Mouse (Mus musculus) testis, postnatal 10 days (tissue): ENCODE data around the gene Csf2rb.
"Not testable (repeated sequence)": the region's sequence is repeated elsewhere in the genome, so short reads cannot be mapped to it uniquely, and the experiment has no call there.

ENCODE experiments used
- DNase-seq: peaks from one replicate; pipeline ENCODE4 v3.0.0; 2021; ENCODE audit warnings: low spot score

Gene Csf2rb

DNA sequence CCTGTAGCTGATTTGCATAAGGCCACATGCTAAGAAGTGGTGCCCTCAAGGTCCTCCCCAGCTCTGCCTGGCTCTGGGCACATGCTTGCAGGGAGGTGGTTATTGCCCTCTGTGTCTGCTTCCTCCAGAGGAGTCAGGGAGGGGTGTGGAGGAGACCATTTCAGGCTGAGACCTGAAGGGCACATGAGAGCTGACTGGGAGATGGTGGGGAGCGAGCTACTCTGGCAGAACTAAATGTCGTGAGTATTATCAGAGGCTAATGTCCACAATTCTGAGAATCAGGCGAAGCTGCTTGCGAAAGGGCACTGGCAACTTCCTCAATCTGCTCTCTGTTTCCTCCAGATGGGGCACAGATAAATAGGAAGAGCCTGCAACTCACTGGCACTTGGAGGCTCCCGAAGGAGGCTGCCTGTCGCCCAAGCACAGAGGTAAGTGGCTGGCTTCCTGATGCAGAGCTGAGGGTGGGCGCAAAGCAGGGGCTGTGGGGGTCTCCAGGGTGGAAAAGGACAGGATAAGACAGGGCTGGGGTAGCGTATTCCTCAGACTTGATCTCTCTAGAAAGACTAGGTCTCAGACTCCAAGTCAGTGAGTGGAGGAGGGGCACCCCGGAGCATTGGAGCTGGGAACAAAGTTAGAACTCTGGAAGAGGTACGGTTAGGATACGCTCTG is at the start of gene Csf2rb:
Csf2rb (plus strand) TSS at position 82 of the 669 bp plus-strand sequence.
- no peak for DNase-seq

DNA sequence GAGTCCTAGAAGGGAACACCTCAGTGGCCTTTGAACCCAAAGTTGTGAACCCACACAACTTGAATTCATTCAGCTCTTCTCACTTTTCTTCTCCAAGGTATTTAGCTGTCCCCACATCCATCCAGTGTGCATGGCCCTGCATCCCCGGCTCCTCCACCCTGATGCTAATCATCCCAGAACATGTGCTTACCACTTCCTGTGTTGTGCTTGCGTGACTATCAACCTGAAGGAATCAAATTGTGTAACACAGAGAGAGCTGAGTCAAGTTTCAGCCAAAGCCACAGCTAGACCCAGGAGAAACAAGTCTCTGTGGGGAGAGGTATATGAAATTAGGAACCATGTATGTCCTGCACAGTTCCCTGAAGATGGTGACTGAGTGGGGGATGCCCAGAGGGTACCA is 47.2 kb upstream of the Csf2rb start:
- no peak for DNase-seq

DNA sequence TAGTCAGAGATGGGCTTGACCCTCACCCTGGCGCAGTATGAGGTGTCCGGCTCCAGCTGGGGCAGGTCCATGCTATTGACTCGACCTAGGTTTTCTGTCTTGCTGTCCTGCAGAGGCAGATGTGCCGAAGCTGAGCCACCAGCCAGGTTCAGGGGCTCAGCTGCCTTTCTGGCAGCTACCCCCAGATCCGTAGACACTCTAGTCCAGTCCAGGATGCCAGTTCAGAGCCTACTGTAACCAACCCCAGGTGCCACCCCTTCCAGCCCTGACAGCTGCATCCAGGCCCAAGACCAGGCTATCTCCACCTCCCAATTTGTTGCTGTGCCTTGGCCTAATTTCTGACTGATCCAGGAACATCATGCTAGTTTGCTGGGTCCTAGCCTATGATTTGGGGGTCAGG is 37.6 kb upstream of the Csf2rb start:
- no peak for DNase-seq

- DNase-seq: not testable (repeated sequence)
Observed at GRCm38 (mm10) chr15:78289775-78290174, 35.8 kb upstream of the Csf2rb start.

DNA sequence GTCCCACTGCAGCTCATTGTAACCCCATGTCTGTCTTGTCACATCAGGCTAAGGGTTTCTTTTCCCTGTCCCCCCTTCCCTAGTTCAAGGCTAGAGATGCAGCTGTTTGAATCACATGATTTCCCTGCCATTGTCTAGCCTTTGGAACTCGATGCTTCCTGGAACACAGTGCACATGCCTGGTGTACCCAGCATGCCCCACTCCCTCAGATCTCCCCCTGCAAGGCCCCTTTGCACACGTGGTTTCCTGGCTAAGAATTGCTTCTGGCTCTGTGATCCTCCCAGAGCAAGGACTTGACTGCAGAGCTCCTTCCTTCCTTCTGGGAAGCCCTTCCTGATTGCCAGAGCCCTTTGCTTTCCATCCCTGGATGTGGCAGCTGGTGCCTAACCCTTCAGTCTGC is 32.3 kb upstream of the Csf2rb start:
- not testable (repeated sequence) for DNase-seq

DNA sequence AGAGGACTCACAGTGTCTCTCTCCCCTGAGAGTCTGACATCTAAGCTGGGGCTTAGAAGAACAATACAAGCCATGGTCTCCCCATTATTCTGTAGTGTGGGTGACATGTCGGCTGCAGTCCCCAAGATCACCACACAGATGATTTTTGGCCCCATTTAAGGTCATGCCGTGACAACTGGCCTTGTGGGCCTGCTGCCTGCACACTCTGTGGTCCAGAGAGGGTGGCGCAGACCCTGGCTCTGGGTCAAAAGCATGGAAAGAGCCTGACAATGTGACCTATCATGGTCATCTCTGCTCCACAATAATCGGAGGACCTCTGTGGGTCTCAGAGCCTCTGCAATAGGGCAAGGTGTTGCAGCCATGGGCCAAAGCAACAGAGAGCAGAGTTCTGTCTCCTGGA is 31.8 kb upstream of the Csf2rb start:
- no peak for DNase-seq

DNA sequence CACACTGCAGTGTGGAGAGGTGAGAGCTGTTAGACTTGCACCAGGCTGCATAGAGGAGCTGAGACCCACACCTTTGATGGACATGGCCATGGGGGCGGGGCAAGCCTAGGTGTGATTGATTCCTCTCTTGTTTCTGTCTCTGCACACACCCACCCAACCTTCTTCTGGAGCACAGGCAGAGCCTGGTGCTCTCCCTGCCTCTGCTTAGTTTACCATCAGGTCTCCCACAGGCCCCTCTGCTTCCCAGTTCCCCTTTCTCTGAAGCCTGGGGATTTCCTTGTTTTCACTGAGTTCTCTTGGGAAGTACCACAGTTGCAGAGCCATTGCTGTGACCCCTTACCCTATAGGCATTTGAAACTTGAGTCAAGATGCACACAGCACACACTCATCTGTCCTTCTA is 27.0 kb upstream of the Csf2rb start:
- DNase-seq: no peak

GRCm38 (mm10) chr15:78299641-78300040 is 25.9 kb upstream of the Csf2rb start:
- DNase-seq: no peak

DNA sequence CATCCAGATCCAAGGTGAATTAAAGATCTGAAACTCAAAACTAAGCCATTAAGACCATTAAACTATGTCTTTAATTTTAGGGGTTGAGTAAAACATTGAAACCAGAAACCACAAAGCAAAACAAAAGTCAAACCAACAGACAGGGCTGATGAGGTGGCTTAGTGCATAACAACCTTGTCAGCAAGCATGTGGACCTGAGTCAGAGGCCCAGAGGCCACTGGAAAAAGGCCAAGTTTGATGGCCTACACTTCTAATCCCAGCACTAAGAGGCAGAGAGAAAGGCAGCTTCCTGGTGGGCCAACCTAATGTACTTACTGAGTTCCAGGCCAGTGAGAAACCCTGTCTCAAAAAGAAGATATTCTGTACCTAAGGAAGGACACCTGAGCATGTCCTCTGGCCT is 24.8 kb upstream of the Csf2rb start:
- DNase-seq: no peak

GRCm38 (mm10) chr15:78302718-78303117 is 22.8 kb upstream of the Csf2rb start:
- DNase-seq: no peak

GRCm38 (mm10) chr15:78303665-78304233 is 21.8 kb upstream of the Csf2rb start:
- DNase-seq: no peak

DNA sequence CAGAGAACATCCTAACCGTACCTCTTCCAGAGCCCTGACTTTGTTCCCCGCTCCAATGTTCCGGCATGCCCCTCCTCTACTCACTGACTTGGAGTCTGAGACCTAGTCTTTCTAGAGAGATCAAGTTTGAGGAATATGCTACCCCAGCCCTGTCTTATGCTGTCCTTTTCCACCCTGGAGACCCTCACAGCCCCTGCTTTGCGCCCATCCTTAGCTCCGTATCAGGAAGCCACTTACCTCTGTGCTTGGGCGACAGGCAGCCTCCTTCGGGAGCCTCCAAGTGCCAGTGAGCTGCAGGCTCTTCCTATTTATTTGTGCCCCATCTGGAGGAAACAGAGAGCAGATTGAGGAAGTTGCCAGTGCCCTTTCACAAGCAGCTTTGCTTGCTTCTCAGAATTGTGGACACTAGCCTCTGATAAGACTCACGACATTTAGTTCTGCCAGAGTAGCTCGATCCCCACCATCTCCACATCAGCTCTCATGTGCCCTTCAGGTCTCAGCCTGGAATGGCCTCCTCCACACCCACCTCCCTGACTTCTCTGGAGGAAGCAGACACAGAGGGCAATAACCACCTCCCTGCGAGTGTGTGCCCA is 20.1 kb upstream of the Csf2rb start, which contains the start of gene Csf2rb2:
Csf2rb2 (minus strand) TSS at position 381 of the 593 bp plus-strand sequence.
- DNase-seq: no peak

DNA sequence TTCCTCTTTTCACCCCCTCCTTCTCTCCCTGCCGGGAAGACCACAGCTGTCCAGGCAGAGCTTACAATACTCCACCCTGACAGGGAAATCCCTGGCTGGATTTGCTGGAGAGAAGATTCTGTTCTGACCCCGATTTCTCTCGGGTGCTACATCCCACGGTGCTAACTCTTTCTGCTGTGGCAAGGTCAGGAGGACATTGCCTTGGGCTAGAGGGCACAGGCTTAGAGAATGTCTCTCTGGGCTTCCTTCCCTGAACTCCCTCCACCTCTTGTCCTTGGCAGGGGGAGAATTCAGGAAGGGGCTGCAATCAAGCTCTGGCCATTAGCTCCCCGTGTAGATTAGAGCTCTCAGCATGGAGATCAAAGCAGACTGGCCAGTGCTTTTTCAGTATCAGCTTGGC is 15.7 kb upstream of the Csf2rb start:
- DNase-seq: no peak

DNA sequence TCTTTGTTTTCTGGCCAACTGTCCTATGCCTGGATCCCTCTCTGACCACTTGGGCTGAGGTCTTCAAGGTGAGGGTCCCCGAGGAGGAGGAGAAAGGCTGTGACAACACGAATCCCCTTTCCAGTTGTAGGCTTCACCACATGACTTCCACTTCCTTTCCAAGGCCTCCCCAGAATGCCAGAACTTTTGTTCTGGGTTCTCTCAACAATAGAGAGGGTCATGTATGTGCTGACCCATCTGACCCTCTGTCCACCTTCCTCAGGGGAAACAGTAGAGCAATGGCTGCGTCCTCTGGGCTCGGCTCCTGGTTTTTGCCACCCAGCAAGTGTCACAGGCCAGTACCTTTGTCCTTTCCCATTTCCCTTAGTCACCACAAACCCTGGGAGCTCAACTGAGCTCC is 14.6 kb upstream of the Csf2rb start:
- no peak for DNase-seq

GRCm38 (mm10) chr15:78312421-78313233 is 12.9 kb upstream of the Csf2rb start:
- not testable (repeated sequence) for DNase-seq

DNA sequence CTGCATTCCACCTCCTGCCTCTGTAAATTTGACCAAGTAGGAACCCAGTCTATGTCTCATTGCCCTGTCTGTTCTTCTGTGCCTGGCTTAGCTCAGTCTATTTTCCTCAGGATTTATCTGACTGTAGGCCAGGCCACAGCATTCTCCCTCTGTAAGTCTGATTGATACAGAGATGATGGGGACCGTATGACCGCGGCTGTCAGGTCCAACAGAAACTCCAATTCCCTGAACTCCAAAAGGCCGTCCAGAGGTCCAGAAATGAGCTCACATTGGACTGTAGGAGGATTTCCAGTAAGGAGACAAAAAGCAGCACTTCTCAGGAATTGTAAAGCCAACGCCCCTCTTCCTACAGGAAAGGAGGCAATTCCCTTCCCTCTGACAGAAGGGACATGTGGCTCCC is 11.9 kb upstream of the Csf2rb start:
- DNase-seq: not testable (repeated sequence)

DNA sequence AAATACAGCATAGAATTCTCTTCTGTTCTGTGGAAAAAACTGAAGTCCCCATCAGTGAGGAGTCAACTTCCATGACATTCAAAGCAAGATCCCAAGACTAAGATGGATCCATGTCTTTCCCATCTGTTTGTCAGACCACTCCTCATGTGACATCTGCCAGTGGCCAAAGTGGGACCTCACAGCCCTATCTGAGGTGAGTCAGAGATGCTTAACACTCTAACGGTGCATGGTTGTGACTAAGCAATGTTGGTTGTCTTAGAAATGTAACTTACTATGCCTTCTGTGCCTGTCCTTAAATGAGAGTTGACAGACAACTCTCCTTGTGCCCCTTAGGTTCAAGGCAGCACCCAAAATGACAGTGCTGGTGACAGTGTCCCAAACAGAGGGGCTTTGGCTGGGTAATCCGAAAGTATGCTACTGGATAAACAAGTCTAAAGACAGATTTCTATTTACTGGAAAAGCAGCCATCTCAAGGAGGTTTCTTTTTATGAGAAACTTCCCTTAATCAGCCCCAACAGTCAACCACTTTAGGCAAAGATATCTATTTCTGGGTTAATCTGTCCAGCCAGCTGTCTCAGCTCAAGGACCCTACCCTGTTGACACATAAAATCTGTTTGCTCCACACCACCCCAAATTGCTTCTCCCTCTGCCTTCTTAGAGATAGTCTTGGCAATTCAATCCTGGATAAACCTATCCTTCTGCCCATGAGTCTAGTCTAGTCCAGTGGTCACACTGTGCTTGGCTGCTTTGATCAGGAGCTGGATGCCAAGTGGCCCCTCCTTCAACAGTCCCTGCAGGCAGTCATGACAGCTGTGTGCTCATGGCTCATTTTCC is 7.0 kb upstream of the Csf2rb start:
- DNase-seq: not testable (repeated sequence)

DNA sequence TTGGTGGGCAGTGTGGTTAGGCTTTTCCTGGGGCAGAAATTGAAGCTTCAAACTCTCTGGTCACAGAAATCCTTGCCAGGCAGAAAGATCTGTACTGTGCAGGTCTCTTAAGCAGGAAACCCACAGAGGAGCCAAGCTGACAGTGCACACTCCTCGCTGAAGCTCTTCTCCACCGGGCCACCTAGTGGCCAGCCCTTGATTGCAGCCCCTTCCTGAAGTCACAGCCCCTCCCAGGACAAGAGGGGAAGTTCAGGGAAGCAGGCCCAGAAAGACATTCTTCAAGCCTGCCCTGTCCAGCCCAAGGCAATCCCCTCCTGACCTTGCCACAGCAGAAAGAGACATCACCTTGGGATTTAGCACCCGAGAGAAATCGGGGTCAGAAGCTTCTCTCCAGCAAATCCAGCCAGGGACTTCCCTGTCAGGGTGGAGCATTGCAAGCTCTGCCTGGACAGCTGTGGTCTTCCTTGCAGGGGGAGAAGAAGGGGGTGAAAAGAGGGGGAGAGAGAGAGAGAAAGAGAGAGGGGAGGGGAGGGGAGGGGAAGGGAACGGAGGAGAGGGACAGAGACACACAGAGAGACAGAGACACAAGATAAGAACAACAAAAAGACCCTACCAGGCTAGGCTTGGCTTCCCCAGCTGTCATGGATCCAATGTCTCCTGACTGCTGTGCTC is 4.6 kb upstream of the Csf2rb start:
- DNase-seq: peak; percentile 92

- DNase-seq: no peak
Observed at GRCm38 (mm10) chr15:78323366-78323765, 2.2 kb upstream of the Csf2rb start.

GRCm38 (mm10) chr15:78324294-78324693 is 1.3 kb upstream of the Csf2rb start:
- DNase-seq: no peak

GRCm38 (mm10) chr15:78326747-78327146 is 1.2 kb downstream of the Csf2rb start:
- DNase-seq: no peak
